Mouse (Mus musculus) CH12.LX (cell line): ENCODE measurements around the gene Mcm9.

Experiments
- EP300 ChIP-seq: IDR thresholded peaks from 2 replicates; pipeline ENCODE4 v1.6.1; 2011; ENCODE audit warnings: low read length, improper control_type of control experiment
- MXI1 ChIP-seq: IDR thresholded peaks from 2 replicates; pipeline ENCODE4 v1.6.1; 2011; ENCODE audit warnings: mild to moderate bottlenecking, low read depth, low read length, improper control_type of control experiment
- NELFE ChIP-seq: IDR thresholded peaks from 2 replicates; pipeline ENCODE4 v1.6.1; 2011; ENCODE audit warnings: low read depth, low read length, improper control_type of control experiment
- ZNF384 ChIP-seq: IDR thresholded peaks from 2 replicates; pipeline ENCODE4 v1.6.1; 2012; ENCODE audit warnings: low read depth, low read length, improper control_type of control experiment, inconsistent platforms

GRCm38 (mm10) chr10:53508676-53509075 is 121.6 kb downstream of the Mcm9 start:
- TF ChIP-seq NELFE (no peak), ZNF384 (no peak), EP300 (no peak), MXI1 (no peak)
